Mouse (Mus musculus) olfactory bulb, adult 2 months (tissue): Measurements from ENCODE around the gene H3f3b.
"Not testable (repeated sequence)": the region's sequence is repeated elsewhere in the genome, so short reads cannot be mapped to it uniquely, and the experiment has no call there.

ENCODE experiments used
- CTCF ChIP-seq: fragments of 200-500 bp; IDR thresholded peaks from 2 replicates; pipeline ENCODE4 v1.5.1; 2012; ENCODE audit warnings: low read depth, mild to moderate bottlenecking, low read length, moderate library complexity; ENCODE audit not compliant: insufficient read depth
- POLR2A ChIP-seq: fragments of 200-500 bp; IDR thresholded peaks from 2 replicates; pipeline ENCODE4 v1.6.1; 2012; ENCODE audit warnings: mild to moderate bottlenecking, low read depth, low read length, moderate library complexity; ENCODE audit not compliant: insufficient read depth

DNA sequence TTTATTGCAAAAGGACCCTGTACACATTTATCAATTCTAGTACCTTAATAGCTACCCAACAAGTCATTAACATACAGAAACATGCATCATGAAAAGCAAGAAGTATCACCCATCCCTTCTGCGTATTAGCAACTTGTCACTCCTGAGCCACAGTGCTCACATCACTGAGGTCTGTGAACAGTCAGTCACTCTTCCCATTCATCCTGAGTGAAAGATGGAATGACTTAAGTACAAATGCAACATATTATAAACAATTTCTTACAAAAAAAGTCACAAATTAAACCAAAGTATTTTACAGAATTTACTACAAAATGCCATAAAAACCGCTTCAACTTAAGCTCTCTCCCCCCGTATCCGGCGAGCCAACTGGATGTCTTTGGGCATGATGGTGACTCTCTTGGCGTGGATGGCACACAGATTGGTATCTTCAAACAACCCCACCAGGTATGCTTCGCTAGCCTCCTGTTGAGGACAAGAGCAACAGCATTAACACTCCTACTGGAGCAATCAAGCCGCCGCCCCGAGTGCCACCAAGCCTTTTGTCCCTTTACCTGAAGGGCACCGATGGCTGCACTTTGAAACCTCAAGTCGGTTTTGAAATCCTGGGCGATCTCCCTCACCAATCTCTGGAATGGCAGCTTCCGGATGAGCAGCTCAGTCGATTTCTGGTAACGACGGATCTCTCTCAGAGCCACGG, 4.5 kb downstream of the H3f3b start:
- not testable (repeated sequence) for TF ChIP-seq POLR2A, CTCF
